Mouse (Mus musculus) heart, embryonic 16.5 days (tissue): ENCODE data around the gene Tenm2. TPM values are rescaled to one million over a fixed set of nuclear protein-coding genes. Genes with fewer than 3 reads are reported as not detected.
A peak's percentile ranks its signal among the peaks of the same experiment; 100 is the strongest.

ENCODE experiments used
- ATAC-seq: fragments of 200-750 bp; cut with Nextera tagmentation; replicated peaks from 2 replicates; pipeline ENCODE4 v1.8.0; 2017; ENCODE audit warnings: moderate number of reproducible peaks; ENCODE audit not compliant: insufficient read depth, low FRiP score; ENCODE audit errors: extremely low read depth
- H3K27ac ChIP-seq: fragments of 300-500 bp; sonication (generic); 2 replicates; pipeline ENCODE4 v1.5.1; 2014; ENCODE audit warnings: mild to moderate bottlenecking, low read length, control low read depth, moderate library complexity
- H3K27me3 ChIP-seq: fragments of 300-500 bp; sonication (generic); 2 replicates; pipeline ENCODE4 v1.6.1; 2014; ENCODE audit warnings: low read length, mixed read lengths; ENCODE audit not compliant: control insufficient read depth, insufficient read depth
- H3K36me3 ChIP-seq: fragments of 300-500 bp; sonication (generic); 2 replicates; pipeline ENCODE4 v1.6.1; 2014; ENCODE audit not compliant: control insufficient read depth, insufficient read depth
- H3K4me1 ChIP-seq: fragments of 300-500 bp; sonication (generic); 2 replicates; pipeline ENCODE4 v1.6.1; 2014; ENCODE audit warnings: low read length, mixed read lengths; ENCODE audit not compliant: control insufficient read depth, insufficient read depth
- H3K4me2 ChIP-seq: fragments of 300-500 bp; sonication (generic); 2 replicates; pipeline ENCODE4 v1.6.1; 2014; ENCODE audit warnings: low read depth, mild to moderate bottlenecking, control low read depth, low read length
- H3K4me3 ChIP-seq: fragments of 300-500 bp; sonication (generic); 2 replicates; pipeline ENCODE4 v1.5.1; 2014; ENCODE audit warnings: mild to moderate bottlenecking, control low read depth, low read length
- H3K9ac ChIP-seq: fragments of 300-500 bp; sonication (generic); 2 replicates; pipeline ENCODE4 v1.6.1; 2014; ENCODE audit warnings: low read length, control low read depth
- H3K9me3 ChIP-seq: fragments of 300-500 bp; sonication (generic); replicated peaks from 2 replicates; pipeline ENCODE4 v1.6.1; 2016; ENCODE audit warnings: low read length; ENCODE audit not compliant: control insufficient read depth
- WGBS: fragments of 180-500 bp; shearing (Covaris S2); extraction: QIAGEN DNeasy Blood & Tissue Kit; methylation state at CpG from one replicate; pipeline ENCODE4 v1.1.7; 2014; 5-methylcytosine and 5-hydroxymethylcytosine counted together
- polyA plus RNA-seq: library from polyadenylated mRNA; unstranded; fragments of >200 nt; fragmentation: Nextera tagmentation; extraction: Ambion mirVana; gene quantifications from 2 replicates; pipeline ENCODE4 v1.2.1, GENCODE M21; 2015

Tenm2 gene
- polyA plus RNA-seq, 1 experiment from 2014 or later: 0.71 TPM

DNA sequence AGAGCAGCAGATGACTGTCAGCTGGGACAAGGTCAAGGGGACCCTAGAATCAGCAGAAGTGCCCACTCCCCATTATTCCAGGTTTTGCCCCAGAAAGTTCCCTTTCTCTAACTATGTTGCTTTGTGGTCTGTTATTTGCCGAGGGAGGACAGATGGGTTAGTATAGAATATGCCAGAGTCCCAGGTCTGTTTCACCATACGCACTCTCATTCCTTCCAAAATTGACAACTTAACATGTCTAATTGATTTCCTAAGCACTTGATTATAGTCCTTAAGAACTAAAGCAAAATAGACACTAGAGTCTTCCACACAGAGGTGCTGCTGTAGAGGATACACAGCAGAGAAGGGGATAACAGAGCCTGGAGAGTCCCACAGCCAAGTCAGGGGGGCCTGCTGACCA is 92.3 kb downstream of the Tenm2 start:
- peak overlapping the region; percentile 53 for H3K27ac ChIP-seq
- no peak overlapping the region for H3K9ac ChIP-seq
- peaks cover 12% of the 10 kb centered on the region; the same call in 1 of the 2 replicates for H3K4me1 ChIP-seq
- no peaks in the 10 kb centered on the region for H3K9me3 ChIP-seq
- H3K27me3 ChIP-seq: no peaks in the 10 kb centered on the region
- H3K36me3 ChIP-seq: no peaks in the 10 kb centered on the region
- whole genome bisulfite sequencing: 58% methylated on average over 2 of the region's 2 CpGs
- peak overlapping the region; percentile 36 for H3K4me2 ChIP-seq
- ATAC-seq: peak; percentile 28; the same call in 1 of the 2 replicates
- H3K4me3 ChIP-seq: no peak overlapping the region

DNA sequence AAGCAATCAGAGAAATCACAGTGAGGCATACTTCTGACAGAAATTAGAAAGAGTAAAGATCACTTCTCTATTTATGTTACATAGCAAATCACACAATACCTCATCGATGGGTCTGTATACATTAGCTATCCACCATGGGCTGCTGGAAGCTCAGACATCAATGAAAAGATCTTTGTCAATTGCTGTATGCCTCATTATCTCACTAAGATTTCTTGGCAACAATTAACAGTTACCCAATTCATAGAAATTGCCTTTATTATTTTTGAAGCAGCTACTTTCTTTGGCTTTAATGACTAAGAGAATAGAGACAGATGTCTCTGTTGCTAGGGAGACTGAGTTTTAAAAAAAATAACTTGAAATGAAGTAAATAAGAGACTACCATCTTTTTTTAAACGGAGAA is 106.9 kb downstream of the Tenm2 start:
- 80% methylated on average over 2 of the region's 2 CpGs for WGBS
- H3K9ac ChIP-seq: no peak overlapping the region
- H3K4me3 ChIP-seq: no peak overlapping the region
- no peak for ATAC-seq
- H3K27me3 ChIP-seq: no peaks in the 10 kb centered on the region
- H3K27ac ChIP-seq: no peak overlapping the region
- no peaks in the 10 kb centered on the region for H3K9me3 ChIP-seq
- no peaks in the 10 kb centered on the region for H3K4me1 ChIP-seq
- no peak overlapping the region for H3K4me2 ChIP-seq
- no peaks in the 10 kb centered on the region for H3K36me3 ChIP-seq

DNA sequence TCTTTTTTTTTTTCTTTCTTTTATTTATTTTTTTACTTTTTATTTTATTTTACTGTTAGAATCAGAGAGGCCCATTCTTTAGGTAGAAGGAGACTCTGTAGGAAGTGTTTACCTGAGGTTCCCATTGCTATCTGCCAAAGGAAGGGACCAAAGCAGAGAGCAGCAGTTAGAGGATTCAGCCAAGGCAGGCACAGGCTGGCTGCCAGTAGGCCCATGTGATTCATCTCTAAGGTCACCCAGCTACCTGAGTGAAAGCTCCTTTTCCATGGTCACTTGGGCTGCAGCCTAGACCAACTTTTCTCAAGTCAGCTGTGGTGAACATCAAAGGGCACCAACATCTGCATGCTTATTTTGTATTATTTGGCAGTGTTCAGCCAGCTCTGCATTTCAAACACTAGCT is 117.7 kb downstream of the Tenm2 start:
- Histone ChIP-seq H3K27ac (no peak overlapping the region), H3K9ac (no peak overlapping the region), H3K36me3 (no peaks in the 10 kb centered on the region), H3K4me2 (no peak overlapping the region), H3K4me1 (peaks cover 3% of the 10 kb centered on the region; the same call in 1 of the 2 replicates), H3K4me3 (no peak overlapping the region), H3K27me3 (no peaks in the 10 kb centered on the region), H3K9me3 (no peaks in the 10 kb centered on the region)
- ATAC-seq: no peak

DNA sequence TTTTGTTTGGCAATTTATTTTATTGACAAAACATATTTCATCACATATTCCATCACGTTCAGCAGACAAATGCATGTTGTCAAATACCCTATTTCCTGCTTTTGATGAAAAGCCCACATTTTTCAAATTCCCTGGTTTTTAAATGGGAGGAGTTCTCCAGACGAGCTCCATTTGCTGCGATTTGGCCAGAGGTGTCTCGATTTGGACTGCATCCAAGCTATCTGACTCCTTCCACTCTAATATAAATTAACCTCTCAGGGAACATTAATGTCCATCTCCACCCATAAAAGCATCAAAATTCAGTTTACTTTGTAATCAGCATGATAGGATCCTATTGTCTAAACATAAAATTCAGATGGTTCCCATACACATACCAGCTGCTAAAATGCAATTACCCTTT is 120.6 kb downstream of the Tenm2 start:
- Histone ChIP-seq H3K27me3 (no peaks in the 10 kb centered on the region), H3K9me3 (no peaks in the 10 kb centered on the region), H3K9ac (no peak overlapping the region), H3K27ac (no peak overlapping the region), H3K36me3 (no peaks in the 10 kb centered on the region), H3K4me2 (no peak overlapping the region), H3K4me1 (peaks cover 3% of the 10 kb centered on the region; the same call in 1 of the 2 replicates), H3K4me3 (no peak overlapping the region)
- no peak for ATAC-seq
- WGBS: 43% methylated on average over 4 of the region's 4 CpGs

DNA sequence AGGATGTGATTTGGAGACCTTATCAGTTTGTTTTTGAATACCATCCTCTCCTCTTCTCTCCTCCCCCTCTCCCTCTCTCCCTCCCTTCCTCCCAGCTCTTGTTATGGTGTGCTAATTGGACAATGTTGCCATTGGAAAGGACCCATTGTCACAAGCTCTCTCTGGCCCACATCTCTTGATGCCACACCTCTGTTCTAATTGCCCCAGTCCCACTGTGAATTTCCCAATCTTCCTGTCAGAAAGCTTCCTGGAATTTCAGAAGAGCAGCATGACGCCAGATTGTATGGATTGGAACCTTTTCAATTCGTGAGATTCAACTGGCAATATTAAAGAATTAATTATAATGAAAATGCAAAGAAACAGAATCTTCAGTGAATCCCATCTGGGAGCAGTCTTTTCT is 128.7 kb downstream of the Tenm2 start:
- Histone ChIP-seq H3K4me1 (no peaks in the 10 kb centered on the region), H3K4me3 (no peak overlapping the region), H3K27ac (no peak overlapping the region), H3K36me3 (no peaks in the 10 kb centered on the region), H3K9ac (no peak overlapping the region), H3K9me3 (no peaks in the 10 kb centered on the region), H3K27me3 (no peaks in the 10 kb centered on the region), H3K4me2 (no peak overlapping the region)
- no peak for ATAC-seq
- 76% methylated on average over 2 of the region's 2 CpGs for WGBS

DNA sequence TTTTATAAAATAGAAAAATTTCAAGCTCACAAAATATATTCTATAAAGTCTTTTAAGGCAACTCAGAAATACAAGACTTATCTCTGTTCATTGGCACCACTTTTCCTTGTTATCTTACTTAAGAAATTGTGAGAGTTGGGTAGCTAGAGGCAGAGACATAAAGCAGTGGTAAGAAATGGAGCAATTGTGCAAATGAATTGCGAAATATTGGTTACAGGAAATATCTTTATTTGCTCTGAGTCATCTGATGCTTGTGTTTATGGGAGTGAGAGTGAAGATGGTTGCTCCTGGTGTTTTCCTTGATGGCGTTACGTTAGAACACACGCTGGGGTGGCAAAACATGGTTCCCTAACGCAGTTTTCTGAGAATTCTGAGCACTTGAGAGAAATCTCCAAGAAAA is 156.4 kb downstream of the Tenm2 start:
- Histone ChIP-seq H3K4me3 (no peak overlapping the region), H3K4me2 (no peak overlapping the region), H3K27ac (no peak overlapping the region), H3K9ac (no peak overlapping the region), H3K4me1 (0 out of 2 replicates have a peak, but pooled peaks cover 3% of the 10 kb centered on the region), H3K27me3 (no peaks in the 10 kb centered on the region), H3K9me3 (no peaks in the 10 kb centered on the region), H3K36me3 (no peaks in the 10 kb centered on the region)
- no peak for ATAC-seq
- 82% methylated on average over 5 of the region's 5 CpGs for WGBS

DNA sequence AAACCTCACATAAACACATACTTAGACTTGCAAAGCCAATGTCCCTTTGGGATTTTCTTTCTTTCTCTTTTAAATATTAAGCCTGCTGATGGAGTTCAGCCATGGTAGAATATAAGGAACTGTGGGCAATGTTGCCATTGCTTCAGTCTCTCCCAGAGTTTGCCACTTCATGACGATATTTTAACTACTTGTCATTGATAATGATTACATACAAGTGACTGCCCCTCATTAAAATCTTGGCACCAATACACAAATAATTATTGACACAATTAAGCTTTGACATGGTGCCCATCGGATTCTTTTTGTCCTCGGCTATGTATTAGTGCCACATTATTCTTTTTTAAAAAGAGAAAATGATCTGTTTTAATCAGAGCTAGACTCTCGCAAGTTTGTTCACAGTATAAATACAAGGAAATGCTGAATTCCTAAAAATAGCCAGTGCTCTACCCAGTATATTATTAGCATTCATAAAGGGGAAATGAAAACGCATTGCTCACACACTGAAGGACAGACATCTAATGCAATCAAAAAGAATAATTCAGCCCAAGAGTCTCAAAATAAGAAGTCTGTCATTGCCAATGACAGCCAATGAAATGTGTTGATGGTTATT is 158.7 kb downstream of the Tenm2 start:
- Histone ChIP-seq H3K27me3 (no peaks in the 10 kb centered on the region), H3K9ac (no peak overlapping the region), H3K4me3 (no peak overlapping the region), H3K27ac (no peak overlapping the region), H3K4me1 (0 out of 2 replicates have a peak, but pooled peaks cover 3% of the 10 kb centered on the region), H3K4me2 (no peak overlapping the region), H3K9me3 (no peaks in the 10 kb centered on the region), H3K36me3 (no peaks in the 10 kb centered on the region)
- no peak for ATAC-seq
- WGBS: 62% methylated on average over 5 of the region's 5 CpGs

DNA sequence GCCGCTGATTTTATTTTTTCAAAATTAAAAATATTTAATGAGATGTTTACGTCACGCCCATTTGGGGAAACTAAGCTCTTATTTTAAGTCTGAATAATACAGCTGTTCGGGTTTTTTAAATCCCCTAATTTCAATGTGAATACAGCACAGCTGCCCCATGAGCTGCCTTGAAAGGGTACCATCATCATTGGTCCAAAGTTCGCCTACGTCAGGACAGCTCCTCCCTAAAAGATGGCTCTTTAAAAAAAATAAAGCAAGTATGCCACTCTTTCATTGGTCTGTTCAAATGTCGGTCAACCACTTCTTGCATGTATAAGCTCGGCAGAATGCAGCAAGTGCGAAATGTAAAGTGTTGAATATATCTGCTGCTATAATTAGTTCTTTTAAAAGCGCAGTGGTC is 160.4 kb downstream of the Tenm2 start:
- Histone ChIP-seq H3K27ac (no peak overlapping the region), H3K4me3 (no peak overlapping the region), H3K4me1 (0 out of 2 replicates have a peak, but pooled peaks cover 3% of the 10 kb centered on the region), H3K9ac (no peak overlapping the region), H3K27me3 (no peaks in the 10 kb centered on the region), H3K4me2 (no peak overlapping the region), H3K9me3 (no peaks in the 10 kb centered on the region), H3K36me3 (no peaks in the 10 kb centered on the region)
- no peak for ATAC-seq
- WGBS: 85% methylated on average over 10 of the region's 10 CpGs

DNA sequence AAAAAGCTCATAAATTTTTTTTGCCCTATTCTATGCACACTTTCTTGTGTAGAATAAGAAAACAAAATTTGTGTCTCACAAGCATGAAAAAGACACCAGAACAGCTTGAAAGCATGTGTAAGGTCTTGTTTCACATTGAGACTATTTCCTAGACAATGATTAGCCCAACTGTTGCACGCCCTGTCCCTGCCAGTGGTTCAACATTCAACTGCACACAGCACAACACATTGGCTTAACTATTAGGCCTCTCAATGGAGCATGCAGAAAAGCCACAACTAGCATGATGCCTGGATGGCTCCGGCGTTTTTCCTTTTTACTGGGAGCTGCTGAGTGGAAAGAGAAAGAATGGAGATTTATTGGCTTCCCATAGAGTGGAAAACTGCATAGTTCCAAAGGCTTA is 170.3 kb downstream of the Tenm2 start:
- no peaks in the 10 kb centered on the region for H3K9me3 ChIP-seq
- H3K9ac ChIP-seq: no peak overlapping the region
- H3K4me3 ChIP-seq: no peak overlapping the region
- 92% methylated on average over 3 of the region's 3 CpGs for WGBS
- H3K27me3 ChIP-seq: no peaks in the 10 kb centered on the region
- no peak overlapping the region for H3K4me2 ChIP-seq
- ATAC-seq: no peak
- no peaks in the 10 kb centered on the region for H3K36me3 ChIP-seq
- no peak overlapping the region for H3K27ac ChIP-seq
- H3K4me1 ChIP-seq: peaks cover 7% of the 10 kb centered on the region; the same call in 1 of the 2 replicates
